Mouse (Mus musculus): ENCODE measurements at regions not wholly inside any gene's neighbourhood (a gene's known extent, or its start where the extent isn't known, plus 50 kb on each side); places are given as distances from the start of the nearest gene placed in this dataset.

- DNase-seq (ENCODE audit: low spot score in 2 of 2): peak in 1 of 2 experiments; percentile 21
Observed at GRCm38 (mm10) chr1:34642304-34642893, 62.9 kb downstream of the Amer3 start.

GRCm38 (mm10) chr1:34653963-34654644, 74.6 kb downstream of the Amer3 start:
- peak; percentile 45 to 64 for DNase-seq (ENCODE audit: low spot score in 2 of 2)

- no peak for DNase-seq (ENCODE audit: low spot score in 2 of 2)
Observed at GRCm38 (mm10) chr1:34657481-34657880, 78.0 kb downstream of the Amer3 start.

GRCm38 (mm10) chr1:34663875-34664547, 84.6 kb downstream of the Amer3 start:
- DNase-seq (ENCODE audit: low spot score in 2 of 2): peak; percentile 38 to 48

DNA sequence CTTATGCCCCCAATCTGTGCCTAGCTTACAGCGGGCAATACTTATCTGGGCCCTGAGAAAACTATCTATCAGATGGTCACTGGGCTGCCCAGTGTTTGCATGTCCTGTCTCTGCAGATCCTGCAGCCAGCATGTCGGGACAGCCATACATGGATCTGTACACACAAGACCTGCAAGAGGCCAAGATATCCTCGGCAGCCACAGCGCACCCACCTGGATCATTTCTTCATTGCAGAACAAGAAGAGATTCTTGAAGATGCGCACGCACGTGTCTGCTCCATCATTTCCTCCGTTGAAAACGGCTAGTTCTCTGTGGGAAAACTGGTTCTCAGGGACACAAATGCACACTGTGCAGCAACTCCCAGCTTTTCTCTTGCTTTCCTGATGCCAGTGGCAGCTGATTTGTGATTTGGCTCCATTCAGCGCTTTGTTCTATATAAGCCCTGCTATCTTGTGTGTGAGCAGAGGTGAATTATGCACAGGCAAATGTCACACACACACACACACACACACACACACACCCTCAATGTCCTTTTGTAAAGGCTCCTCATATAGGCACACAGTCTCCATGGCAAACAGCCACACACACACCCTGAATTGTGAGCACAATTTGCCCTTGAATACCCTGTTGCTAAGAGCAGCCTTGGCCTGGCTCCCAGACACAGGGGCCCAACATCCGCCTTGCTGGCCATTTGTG, 85.5 kb downstream of the Amer3 start:
- no peak for DNase-seq (ENCODE audit: low spot score in 2 of 2)

GRCm38 (mm10) chr1:34665512-34665854, 86.0 kb downstream of the Amer3 start:
- DNase-seq (ENCODE audit: low spot score in 2 of 2): no peak

- DNase-seq (ENCODE audit: low spot score in 2 of 2): peak in 1 of 2 experiments; percentile 13
Observed at GRCm38 (mm10) chr1:34666226-34666662, 86.8 kb downstream of the Amer3 start.

DNA sequence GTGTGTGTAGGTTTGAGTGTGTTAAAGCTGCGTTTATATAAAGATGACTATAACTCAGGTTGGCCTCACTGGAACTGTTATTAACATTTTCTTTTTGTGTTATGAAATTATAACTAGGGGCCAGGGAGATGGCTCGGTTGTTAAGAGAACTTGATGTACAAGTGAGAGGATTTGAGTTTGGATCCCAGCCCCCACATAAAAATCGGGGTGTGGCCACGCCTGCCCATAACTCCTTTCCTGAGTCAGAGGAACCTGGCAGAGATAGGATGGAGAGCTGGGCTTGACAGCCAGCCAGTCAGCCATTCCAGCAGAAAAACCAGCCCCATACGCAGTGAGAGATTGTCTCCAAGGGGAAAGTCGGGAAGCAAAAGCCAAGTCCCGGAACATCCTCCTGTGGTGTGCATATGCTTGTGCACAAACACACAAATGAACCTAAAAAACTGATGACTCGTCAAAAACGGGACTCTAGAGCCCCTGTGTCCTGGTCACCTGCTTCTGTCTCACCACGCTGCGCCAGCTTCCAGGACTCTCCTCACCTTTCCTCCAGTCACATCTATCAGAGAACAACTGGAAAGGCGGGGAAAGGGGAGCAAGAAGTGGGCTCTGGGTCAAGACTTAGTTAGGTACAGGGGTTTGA, 97.8 kb downstream of the Amer3 start:
- DNase-seq (ENCODE audit: low spot score in 2 of 2): no peak

GRCm38 (mm10) chr1:34677832-34678733, 98.6 kb downstream of the Amer3 start:
- DNase-seq (ENCODE audit: low spot score in 2 of 2): peak in 1 of 2 experiments; percentile 33

DNA sequence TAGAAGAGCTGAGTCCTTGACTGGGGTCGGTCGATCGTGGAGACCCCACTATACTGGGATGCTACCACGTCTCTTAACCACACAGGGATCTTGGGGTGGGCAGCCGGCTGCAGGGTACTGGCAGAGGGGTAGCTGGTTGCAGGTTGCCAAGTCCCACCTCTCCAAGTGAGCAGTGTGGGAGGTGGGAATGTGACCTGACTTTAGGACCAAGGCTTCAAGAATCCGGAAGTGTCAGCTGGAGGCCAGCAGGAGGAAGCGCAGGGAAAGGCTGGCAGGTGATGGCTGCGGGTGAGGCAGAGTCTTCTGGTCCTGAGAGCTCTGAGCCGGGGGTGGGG, 99.2 kb downstream of the Amer3 start:
- DNase-seq (ENCODE audit: low spot score in 2 of 2): no peak

GRCm38 (mm10) chr1:34686539-34686938, 107.1 kb downstream of the Amer3 start:
- no peak for DNase-seq (ENCODE audit: low spot score in 2 of 2)

DNA sequence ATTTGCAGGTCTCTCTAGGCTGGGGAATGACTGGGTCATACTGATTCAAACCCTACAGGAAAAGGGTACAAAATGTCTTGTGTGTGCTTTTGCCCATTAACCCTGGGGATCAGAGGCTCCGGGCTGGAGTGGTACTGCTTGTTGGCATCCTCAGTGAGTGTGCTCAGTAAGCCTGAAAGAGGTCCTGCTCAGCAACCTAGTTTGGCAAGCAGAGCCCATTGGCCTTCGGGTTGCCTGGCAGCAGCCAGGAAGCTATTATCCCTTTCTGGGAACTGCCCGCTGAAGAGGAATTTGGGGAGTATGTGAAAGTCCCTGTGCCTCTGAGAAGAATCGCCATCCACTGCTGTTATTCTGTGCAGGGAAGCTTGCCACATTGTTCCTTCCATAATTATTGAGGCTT, 117.1 kb downstream of the Amer3 start:
- DNase-seq (ENCODE audit: low spot score in 2 of 2): peak; percentile 11 to 38

- peak in 1 of 2 experiments; percentile 8 for DNase-seq (ENCODE audit: low spot score in 2 of 2)
Observed at GRCm38 (mm10) chr1:34700237-34701030, 121.0 kb downstream of the Amer3 start.

DNA sequence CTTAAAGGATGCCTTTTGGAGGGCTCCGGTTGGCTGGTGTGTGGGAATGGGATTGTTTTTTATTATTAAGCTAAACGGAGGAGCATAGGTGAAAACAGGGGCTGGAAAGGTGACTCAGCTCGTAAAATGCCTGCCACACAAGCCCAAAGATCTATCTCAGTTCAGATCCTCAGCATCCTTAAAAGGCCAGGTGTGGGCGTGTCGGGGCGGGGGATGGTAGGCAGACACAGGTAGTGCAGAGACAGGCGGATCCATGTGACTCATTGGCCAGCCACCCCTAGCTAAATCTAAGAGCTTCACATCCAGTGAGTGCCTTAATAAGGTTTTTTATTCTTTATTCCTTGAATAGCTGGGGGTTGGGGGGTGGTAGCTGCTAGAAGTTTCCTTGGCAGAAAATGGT, 122.0 kb downstream of the Amer3 start:
- no peak for DNase-seq (ENCODE audit: low spot score in 2 of 2)

GRCm38 (mm10) chr1:34709089-34709488, 129.6 kb downstream of the Amer3 start:
- peak; percentile 9 to 53 for DNase-seq (ENCODE audit: low spot score in 2 of 2)

GRCm38 (mm10) chr1:34722674-34723073, 120.2 kb downstream of the Fam168b start:
- no peak for DNase-seq (ENCODE audit: low spot score in 2 of 2)

- no peak for DNase-seq (ENCODE audit: low spot score in 2 of 2)
Observed at GRCm38 (mm10) chr1:34732156-34732555, 110.7 kb downstream of the Fam168b start.

DNA sequence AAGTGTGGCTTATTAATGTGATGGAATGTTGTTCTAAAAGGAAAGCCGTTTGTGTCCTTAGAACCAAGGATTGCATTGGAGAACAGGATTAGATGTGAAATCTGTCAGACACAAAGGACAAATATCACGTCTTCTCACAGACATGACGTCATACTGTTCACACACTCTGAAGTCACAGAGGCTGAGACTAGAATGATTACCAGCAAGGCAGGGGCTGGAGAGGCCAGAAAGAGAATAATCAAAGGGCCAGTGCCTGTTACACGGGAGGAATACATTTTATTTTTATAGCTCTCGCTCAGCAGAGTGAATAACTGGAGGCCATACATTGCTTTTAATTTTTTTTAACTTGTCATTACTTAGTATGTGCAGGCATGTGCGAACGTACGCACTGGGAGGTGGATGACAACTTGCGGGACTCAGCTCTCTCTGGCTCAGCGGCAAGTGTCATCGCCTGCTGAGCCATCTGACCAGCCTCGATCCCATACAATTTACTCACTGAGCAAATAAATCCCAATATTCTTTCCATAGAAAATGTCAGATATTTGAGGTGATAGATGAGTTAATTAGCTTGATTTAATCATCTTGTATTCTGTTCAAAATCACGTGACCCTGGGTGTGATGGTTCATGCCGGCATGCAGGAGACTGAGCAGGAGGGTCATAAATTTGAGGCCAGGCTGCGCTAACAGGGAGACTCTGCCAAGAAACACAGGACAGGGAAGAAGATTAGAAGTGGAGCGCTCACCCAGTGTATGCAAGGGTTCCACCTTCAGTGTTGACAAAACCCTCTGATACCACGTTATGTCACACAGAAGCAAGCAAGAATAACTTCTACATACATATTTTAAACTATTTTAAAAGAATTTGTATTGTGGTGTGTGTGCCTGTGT, 109.6 kb downstream of the Fam168b start:
- no peak for DNase-seq (ENCODE audit: low spot score in 2 of 2)

Measured in right cerebral cortex, postnatal 36 days (tissue).